Mouse (Mus musculus): ENCODE measurements around the gene Rbm24. TPM values are rescaled to one million over a fixed set of nuclear protein-coding genes. Genes with fewer than 3 reads are reported as not detected.
A peak's percentile ranks its signal among the peaks of the same experiment; 100 is the strongest.

Gene Rbm24
- polyA plus RNA-seq, 1 experiment from 2014 or later: 3.2 TPM

DNA sequence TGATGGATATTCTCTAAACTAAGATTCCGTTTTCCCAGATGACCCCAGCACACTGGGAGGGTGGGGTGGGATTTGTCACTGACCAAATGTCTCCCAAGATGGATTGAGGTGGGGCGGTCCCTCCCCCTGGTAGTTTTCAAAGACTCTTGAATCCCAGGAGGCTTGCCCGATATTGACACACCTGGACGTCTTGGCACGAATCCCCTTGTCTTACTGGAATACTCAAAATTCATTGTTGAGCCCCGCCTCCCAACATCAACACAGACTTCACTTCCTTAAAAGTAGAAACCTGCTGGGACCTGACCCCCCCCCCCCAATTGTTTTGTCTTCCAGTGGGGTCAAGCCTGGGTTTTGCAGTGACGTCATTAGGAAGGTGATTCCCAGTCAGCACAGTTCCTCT is 32.4 kb downstream of the Rbm24 start:
- peak; percentile 60; the same call in 1 of the 2 replicates for ATAC-seq (ENCODE audit: low read depth)
- H3K27me3 ChIP-seq (ENCODE audit: control insufficient read depth, insufficient read depth, low read depth, low read length): no peaks in the 10 kb centered on the region
- no peak overlapping the region for H3K27ac ChIP-seq (ENCODE audit: low read length)
- no peak overlapping the region for H3K4me2 ChIP-seq (ENCODE audit: low read depth, low read length)
- no peak overlapping the region for H3K4me3 ChIP-seq (ENCODE audit: low read length)
- no peaks in the 10 kb centered on the region for H3K9me3 ChIP-seq (ENCODE audit: control insufficient read depth, low read length)
- WGBS: 45% methylated on average over 7 of the region's 7 CpGs
- H3K9ac ChIP-seq (ENCODE audit: low read length): no peak overlapping the region
- H3K4me1 ChIP-seq (replicated peaks; ENCODE audit: control insufficient read depth, insufficient read depth, low read length): no peaks in the 10 kb centered on the region
- H3K36me3 ChIP-seq (ENCODE audit: control insufficient read depth, insufficient read depth, low read length): no peaks in the 10 kb centered on the region

DNA sequence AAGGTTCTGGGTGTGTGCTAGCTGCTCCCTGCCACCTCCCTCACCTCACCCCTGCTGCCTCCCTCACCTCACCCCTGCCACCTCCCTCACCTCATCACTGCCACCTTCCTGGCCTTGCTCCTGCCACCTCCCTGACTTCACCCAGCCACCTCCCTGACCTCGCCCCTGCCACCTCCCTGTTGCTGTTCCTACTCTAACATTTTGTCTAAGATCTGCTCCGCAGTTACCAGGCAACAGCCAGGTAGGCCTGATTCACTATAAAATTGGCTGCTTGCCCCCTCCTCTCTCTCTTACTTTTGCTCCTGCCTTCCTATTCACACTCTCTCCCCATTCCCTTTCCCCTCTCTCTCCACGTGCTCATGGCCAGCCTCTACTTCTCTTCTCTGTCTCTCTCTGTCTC is 33.3 kb downstream of the Rbm24 start:
- WGBS: 46% methylated on average over 3 of the region's 3 CpGs
- H3K4me2 ChIP-seq (ENCODE audit: low read depth, low read length): no peak overlapping the region
- no peaks in the 10 kb centered on the region for H3K36me3 ChIP-seq (ENCODE audit: control insufficient read depth, insufficient read depth, low read length)
- H3K27ac ChIP-seq (ENCODE audit: low read length): peak overlapping the region; percentile 42; the same call in 1 of the 2 replicates
- H3K9me3 ChIP-seq (ENCODE audit: control insufficient read depth, low read length): no peaks in the 10 kb centered on the region
- no peaks in the 10 kb centered on the region for H3K4me1 ChIP-seq (replicated peaks; ENCODE audit: control insufficient read depth, insufficient read depth, low read length)
- H3K9ac ChIP-seq (ENCODE audit: low read length): no peak overlapping the region
- peak; percentile 59; the same call in 1 of the 2 replicates for ATAC-seq (ENCODE audit: low read depth)
- H3K27me3 ChIP-seq (ENCODE audit: control insufficient read depth, insufficient read depth, low read depth, low read length): no peaks in the 10 kb centered on the region
- no peak overlapping the region for H3K4me3 ChIP-seq (ENCODE audit: low read length)

DNA sequence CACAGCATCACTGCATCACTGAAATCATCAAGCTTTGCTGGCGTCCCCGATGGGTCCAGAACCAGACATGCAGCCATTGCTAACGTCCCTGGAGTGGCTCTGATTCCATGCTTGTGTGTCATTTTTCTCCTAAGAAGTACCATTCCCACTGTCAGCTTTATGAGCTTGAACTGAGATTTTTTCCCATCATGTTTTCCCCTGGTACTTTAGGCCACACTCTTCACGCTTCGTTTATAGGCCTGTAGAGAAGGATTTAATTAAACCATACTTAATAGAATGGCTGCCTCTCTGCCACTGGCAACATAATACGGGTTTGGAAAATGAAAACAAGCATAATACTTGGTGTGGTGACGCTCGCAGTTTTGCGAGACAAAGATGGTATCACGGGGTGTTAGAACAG is 41.3 kb downstream of the Rbm24 start:
- H3K27me3 ChIP-seq (ENCODE audit: control insufficient read depth, insufficient read depth, low read depth, low read length): no peaks in the 10 kb centered on the region
- H3K27ac ChIP-seq (ENCODE audit: low read length): no peak overlapping the region
- H3K4me3 ChIP-seq (ENCODE audit: low read length): no peak overlapping the region
- no peaks in the 10 kb centered on the region for H3K4me1 ChIP-seq (replicated peaks; ENCODE audit: control insufficient read depth, insufficient read depth, low read length)
- no peaks in the 10 kb centered on the region for H3K9me3 ChIP-seq (ENCODE audit: control insufficient read depth, low read length)
- no peak for ATAC-seq (ENCODE audit: low read depth)
- no peak overlapping the region for H3K9ac ChIP-seq (ENCODE audit: low read length)
- no peak overlapping the region for H3K4me2 ChIP-seq (ENCODE audit: low read depth, low read length)
- H3K36me3 ChIP-seq (ENCODE audit: control insufficient read depth, insufficient read depth, low read length): no peaks in the 10 kb centered on the region
- 87% methylated on average over 10 of the region's 10 CpGs for WGBS

DNA sequence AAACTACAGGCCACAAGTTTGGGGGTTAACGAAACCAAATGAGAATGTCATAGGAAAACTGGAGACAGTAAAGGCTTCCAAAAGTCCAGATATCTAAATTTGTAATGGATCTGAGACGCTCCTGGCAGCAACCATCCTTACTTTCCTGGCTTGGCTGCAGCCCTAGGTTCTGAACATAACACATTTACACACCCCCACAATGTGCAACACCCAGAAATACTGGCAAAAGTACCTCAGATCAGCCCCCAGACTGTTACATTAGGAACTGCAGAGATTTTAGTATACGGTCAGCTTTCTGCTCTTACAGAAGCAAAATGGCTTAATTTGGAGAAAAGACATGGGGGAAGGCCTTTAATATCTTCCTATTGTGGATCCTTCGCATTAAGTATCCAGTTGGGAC is 44.0 kb downstream of the Rbm24 start:
- H3K4me3 ChIP-seq (ENCODE audit: low read length): no peak overlapping the region
- H3K4me2 ChIP-seq (ENCODE audit: low read depth, low read length): no peak overlapping the region
- no peaks in the 10 kb centered on the region for H3K4me1 ChIP-seq (replicated peaks; ENCODE audit: control insufficient read depth, insufficient read depth, low read length)
- no peak overlapping the region for H3K9ac ChIP-seq (ENCODE audit: low read length)
- no peak for ATAC-seq (ENCODE audit: low read depth)
- H3K36me3 ChIP-seq (ENCODE audit: control insufficient read depth, insufficient read depth, low read length): no peaks in the 10 kb centered on the region
- 92% methylated on average over 4 of the region's 4 CpGs for WGBS
- H3K27me3 ChIP-seq (ENCODE audit: control insufficient read depth, insufficient read depth, low read depth, low read length): no peaks in the 10 kb centered on the region
- H3K9me3 ChIP-seq (ENCODE audit: control insufficient read depth, low read length): no peaks in the 10 kb centered on the region
- H3K27ac ChIP-seq (ENCODE audit: low read length): no peak overlapping the region

DNA sequence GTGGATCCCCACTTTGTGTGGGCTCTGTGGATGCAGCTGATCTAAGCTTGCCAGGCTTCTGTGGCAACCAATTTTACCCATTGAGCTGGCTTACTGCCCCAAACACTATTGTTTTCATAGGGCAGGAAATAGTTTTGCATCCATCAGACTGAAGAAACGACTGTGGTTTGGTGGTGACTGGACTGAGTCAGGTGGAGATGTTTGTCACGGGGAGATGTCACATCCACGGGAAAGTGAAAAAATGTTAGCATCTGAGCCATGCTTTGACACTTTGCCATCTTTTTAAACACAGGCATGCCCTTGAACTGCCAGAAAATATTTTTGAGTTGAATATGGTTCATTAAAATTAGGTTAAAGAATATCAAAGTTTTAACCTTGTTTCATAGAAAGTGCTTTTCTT is 45.5 kb downstream of the Rbm24 start:
- no peak for ATAC-seq (ENCODE audit: low read depth)
- Histone ChIP-seq H3K27ac (ENCODE audit: low read length) (no peak overlapping the region), H3K9me3 (ENCODE audit: control insufficient read depth, low read length) (no peaks in the 10 kb centered on the region), H3K27me3 (ENCODE audit: control insufficient read depth, insufficient read depth, low read depth, low read length) (no peaks in the 10 kb centered on the region), H3K36me3 (ENCODE audit: control insufficient read depth, insufficient read depth, low read length) (no peaks in the 10 kb centered on the region), H3K4me2 (ENCODE audit: low read depth, low read length) (no peak overlapping the region), H3K4me3 (ENCODE audit: low read length) (no peak overlapping the region), H3K4me1 (replicated peaks; ENCODE audit: control insufficient read depth, insufficient read depth, low read length) (no peaks in the 10 kb centered on the region), H3K9ac (ENCODE audit: low read length) (no peak overlapping the region)
- 55% methylated on average over 3 of the region's 3 CpGs for WGBS

DNA sequence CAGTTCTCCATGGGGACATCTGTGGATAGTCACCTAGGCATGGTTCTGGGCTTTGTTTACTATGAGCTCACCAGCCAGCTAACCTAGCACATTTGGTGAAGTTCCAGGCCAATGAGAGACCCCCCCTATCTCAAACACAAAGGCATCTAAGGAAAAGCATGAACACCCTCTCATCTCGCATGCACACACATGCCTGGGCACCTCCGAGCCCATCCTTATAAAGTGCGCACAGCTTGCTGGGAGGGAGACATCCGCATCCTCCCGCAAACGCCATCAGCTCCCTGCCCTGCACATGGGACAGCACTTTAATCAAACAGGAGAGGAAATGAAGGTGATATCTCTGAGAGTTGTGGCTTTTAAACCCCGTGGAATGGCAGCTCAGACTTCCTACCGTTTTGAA is 50.0 kb downstream of the Rbm24 start:
- Histone ChIP-seq H3K27me3 (ENCODE audit: control insufficient read depth, insufficient read depth, low read depth, low read length) (no peaks in the 10 kb centered on the region), H3K27ac (ENCODE audit: low read length) (no peak overlapping the region), H3K9me3 (ENCODE audit: control insufficient read depth, low read length) (no peaks in the 10 kb centered on the region), H3K9ac (ENCODE audit: low read length) (no peak overlapping the region), H3K4me3 (ENCODE audit: low read length) (no peak overlapping the region), H3K36me3 (ENCODE audit: control insufficient read depth, insufficient read depth, low read length) (no peaks in the 10 kb centered on the region), H3K4me2 (ENCODE audit: low read depth, low read length) (no peak overlapping the region), H3K4me1 (replicated peaks; ENCODE audit: control insufficient read depth, insufficient read depth, low read length) (no peaks in the 10 kb centered on the region)
- WGBS: 55% methylated on average over 8 of the region's 8 CpGs
- ATAC-seq (ENCODE audit: low read depth): no peak

DNA sequence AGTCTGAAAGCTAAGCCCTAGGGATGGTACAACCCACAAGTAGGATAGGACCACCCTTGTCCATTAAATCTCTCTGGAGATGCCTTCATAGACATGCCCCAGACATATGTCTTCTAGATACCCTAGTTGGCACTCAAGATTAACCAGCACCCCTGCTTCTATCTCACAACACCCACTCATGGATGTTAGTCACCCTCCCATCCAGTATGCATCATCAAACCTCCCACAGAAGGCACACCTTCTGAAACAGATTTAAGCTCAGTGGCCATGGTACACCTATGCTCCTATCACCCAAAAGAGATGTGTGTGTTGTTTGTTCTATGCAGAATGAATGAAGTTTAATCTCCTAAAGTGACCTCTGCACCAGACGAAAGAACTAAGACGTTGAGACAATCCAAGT is 51.3 kb downstream of the Rbm24 start:
- Histone ChIP-seq H3K4me2 (ENCODE audit: low read depth, low read length) (no peak overlapping the region), H3K27me3 (ENCODE audit: control insufficient read depth, insufficient read depth, low read depth, low read length) (no peaks in the 10 kb centered on the region), H3K4me3 (ENCODE audit: low read length) (no peak overlapping the region), H3K9ac (ENCODE audit: low read length) (no peak overlapping the region), H3K27ac (ENCODE audit: low read length) (no peak overlapping the region), H3K36me3 (ENCODE audit: control insufficient read depth, insufficient read depth, low read length) (no peaks in the 10 kb centered on the region), H3K9me3 (ENCODE audit: control insufficient read depth, low read length) (no peaks in the 10 kb centered on the region), H3K4me1 (replicated peaks; ENCODE audit: control insufficient read depth, insufficient read depth, low read length) (no peaks in the 10 kb centered on the region)
- WGBS: 88% methylated on average over 2 of the region's 2 CpGs
- no peak for ATAC-seq (ENCODE audit: low read depth)

Other genes starting within 250 kb of the Rbm24 start
- gene Stmnd1, start 144.7 kb upstream of the Rbm24 start, polyA plus RNA-seq (2015; fragmentation: Nextera tagmentation; extraction: Ambion mirVana): 0.33 and 0.77 TPM in 2 replicates
- gene Cap2, start 83.4 kb downstream of the Rbm24 start, polyA plus RNA-seq (2015; fragmentation: Nextera tagmentation; extraction: Ambion mirVana): 9.0 and 11.8 TPM in 2 replicates

All from lung, embryonic 16.5 days (tissue).